Mouse (Mus musculus) neural tube, embryonic 11.5 days (tissue): Measurements from ENCODE around the gene Npc1l1. TPM values are rescaled to one million over a fixed set of nuclear protein-coding genes. Genes with fewer than 3 reads are reported as not detected.
"Not testable (repeated sequence)": the region's sequence is repeated elsewhere in the genome, so short reads cannot be mapped to it uniquely, and the experiment has no call there.

Experiments used
- ATAC-seq: fragments of 200-750 bp; cut with Nextera tagmentation; 2 replicates; pipeline ENCODE4 v1.8.0; 2017; ENCODE audit warnings: moderate number of reproducible peaks, mild to moderate bottlenecking, moderate TSS enrichment, moderate library complexity; ENCODE audit not compliant: insufficient read depth, low FRiP score, low TSS enrichment
- DNase-seq: peaks from one replicate; pipeline ENCODE4 v3.0.0-alpha.2; 2015; ENCODE audit warnings: low spot score
- H3K27ac ChIP-seq: fragments of 300-500 bp; sonication (generic); 2 replicates; pipeline ENCODE4 v1.5.1; 2014; ENCODE audit warnings: low read depth, mild to moderate bottlenecking, low read length
- H3K27me3 ChIP-seq: fragments of 300-500 bp; sonication (generic); 2 replicates; pipeline ENCODE4 v1.6.1; 2014; ENCODE audit warnings: mild to moderate bottlenecking, low read length, mixed read lengths; ENCODE audit not compliant: control insufficient read depth, insufficient read depth
- H3K36me3 ChIP-seq: fragments of 300-500 bp; sonication (generic); 2 replicates; pipeline ENCODE4 v1.6.1; 2014; ENCODE audit warnings: mild to moderate bottlenecking, low read length, moderate library complexity, mixed read lengths; ENCODE audit not compliant: control insufficient read depth, insufficient read depth
- H3K4me1 ChIP-seq: fragments of 300-500 bp; sonication (generic); 2 replicates; pipeline ENCODE4 v1.6.1; 2014; ENCODE audit warnings: low read length, mixed read lengths; ENCODE audit not compliant: control insufficient read depth, insufficient read depth
- H3K4me2 ChIP-seq: fragments of 300-500 bp; sonication (generic); 2 replicates; pipeline ENCODE4 v1.6.1; 2014; ENCODE audit warnings: low read depth, mild to moderate bottlenecking, moderate library complexity
- H3K4me3 ChIP-seq: fragments of 300-500 bp; sonication (generic); 2 replicates; pipeline ENCODE4 v1.5.1; 2014; ENCODE audit warnings: low read depth, low read length
- H3K9ac ChIP-seq: fragments of 300-500 bp; sonication (generic); 2 replicates; pipeline ENCODE4 v1.6.1; 2014; ENCODE audit warnings: mild to moderate bottlenecking, low read length
- H3K9me3 ChIP-seq: fragments of 300-500 bp; sonication (generic); 2 replicates; pipeline ENCODE4 v1.6.1; 2016; ENCODE audit warnings: low read length; ENCODE audit not compliant: control insufficient read depth
- WGBS: fragments of 180-500 bp; shearing (Covaris S2); extraction: QIAGEN DNeasy Blood & Tissue Kit; methylation state at CpG from one replicate; pipeline ENCODE4 v1.1.7; 2014; 5-methylcytosine and 5-hydroxymethylcytosine counted together
- polyA plus RNA-seq: library from polyadenylated mRNA; unstranded; fragments of >200 nt; fragmentation: Nextera tagmentation; extraction: Ambion mirVana; gene quantifications from 2 replicates; pipeline ENCODE4 v1.2.1, GENCODE M21; 2014

Npc1l1 gene
- polyA plus RNA-seq, 1 experiment from 2014 or later: not detected

DNA sequence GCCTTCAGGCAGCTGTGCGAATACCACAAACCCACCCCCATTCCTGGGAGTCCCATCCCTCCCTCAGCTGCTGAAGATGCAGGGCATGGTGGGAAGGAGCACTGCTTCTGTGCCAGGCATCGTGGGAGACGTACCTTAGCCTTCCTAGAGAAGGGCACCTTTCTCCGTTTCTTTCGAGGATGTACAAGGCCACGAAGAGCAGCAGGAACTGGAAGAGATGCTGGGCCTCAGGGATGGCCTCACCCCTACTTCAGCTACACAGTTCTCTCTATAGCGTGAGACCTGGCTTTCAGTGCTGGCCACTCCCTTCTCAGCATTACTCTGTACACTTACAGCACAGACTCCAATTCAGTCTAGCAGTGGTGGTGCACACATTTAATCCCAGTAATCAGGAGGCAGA lies 29.5 kb upstream of the Npc1l1 start:
- H3K27ac ChIP-seq: no peak overlapping the region
- WGBS: 96% methylated on average over 7 of the region's 7 CpGs
- H3K36me3 ChIP-seq: peaks cover 35% of the 10 kb centered on the region
- ATAC-seq (no peak), DNase-seq (no peak)
- no peaks in the 10 kb centered on the region for H3K4me1 ChIP-seq
- H3K4me3 ChIP-seq: no peak overlapping the region
- H3K9me3 ChIP-seq: no peaks in the 10 kb centered on the region
- no peak overlapping the region for H3K9ac ChIP-seq
- no peaks in the 10 kb centered on the region for H3K27me3 ChIP-seq
- no peak overlapping the region for H3K4me2 ChIP-seq

DNA sequence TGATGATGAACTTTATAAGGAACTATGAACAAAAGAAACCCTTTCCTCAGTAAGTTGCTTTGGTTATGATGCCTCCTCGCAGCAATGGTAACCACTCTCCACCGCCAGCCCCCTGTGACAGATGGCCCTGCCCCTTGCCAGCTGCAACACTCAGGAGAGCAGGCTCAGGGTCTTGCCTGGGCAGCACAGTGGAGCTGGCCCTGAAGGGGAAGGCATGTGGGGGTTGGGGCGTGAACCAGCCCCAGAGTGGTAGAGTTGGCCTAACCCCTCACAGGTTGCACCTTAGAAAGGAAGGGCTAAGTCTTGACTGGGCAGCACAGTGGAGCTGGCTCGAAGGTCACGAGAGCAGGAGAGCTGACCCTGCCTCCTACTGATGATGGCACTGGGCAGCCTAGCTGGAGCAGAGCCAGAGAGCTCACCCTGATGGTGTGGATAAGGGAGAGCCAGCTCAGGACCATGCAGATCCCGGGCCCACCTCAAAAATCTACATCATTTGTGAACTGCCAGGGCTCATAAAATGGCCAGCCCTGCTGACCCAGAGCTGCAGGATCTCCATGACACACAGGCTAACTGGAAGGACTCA lies 26.6 kb upstream of the Npc1l1 start:
- Histone ChIP-seq H3K27ac (no peak overlapping the region), H3K4me2 (no peak overlapping the region), H3K4me1 (no peaks in the 10 kb centered on the region), H3K9me3 (no peaks in the 10 kb centered on the region), H3K36me3 (peaks cover 19% of the 10 kb centered on the region), H3K4me3 (no peak overlapping the region), H3K9ac (no peak overlapping the region), H3K27me3 (no peaks in the 10 kb centered on the region)
- ATAC-seq (no peak), DNase-seq (no peak)
- 70% methylated on average over 6 of the region's 6 CpGs for WGBS

DNA sequence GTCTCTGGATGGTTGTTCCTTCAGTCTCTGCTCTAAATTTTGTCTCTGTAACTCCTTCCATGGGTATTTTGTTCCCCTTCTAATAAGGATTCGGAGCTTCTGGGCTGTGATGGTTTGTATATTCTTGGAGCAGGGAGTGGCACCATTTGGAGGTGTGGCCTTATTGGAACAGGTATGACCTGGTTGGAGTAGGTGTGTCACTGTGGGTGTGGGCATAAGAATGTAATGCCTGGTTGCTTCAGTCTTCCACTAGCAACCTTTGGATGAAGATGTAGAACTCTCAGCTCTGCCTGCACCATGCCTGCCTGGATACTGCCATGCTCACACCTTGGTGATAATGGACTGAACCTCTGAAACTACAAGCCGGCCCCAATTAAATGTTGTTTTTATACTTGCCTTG lies 24.7 kb upstream of the Npc1l1 start:
- not testable (repeated sequence) for H3K4me3 ChIP-seq, H3K4me1 ChIP-seq, H3K27me3 ChIP-seq, DNase-seq, H3K36me3 ChIP-seq, H3K9me3 ChIP-seq, ATAC-seq, H3K27ac ChIP-seq, H3K4me2 ChIP-seq, H3K9ac ChIP-seq
- 83% methylated on average over 2 of the region's 2 CpGs for whole genome bisulfite sequencing

DNA sequence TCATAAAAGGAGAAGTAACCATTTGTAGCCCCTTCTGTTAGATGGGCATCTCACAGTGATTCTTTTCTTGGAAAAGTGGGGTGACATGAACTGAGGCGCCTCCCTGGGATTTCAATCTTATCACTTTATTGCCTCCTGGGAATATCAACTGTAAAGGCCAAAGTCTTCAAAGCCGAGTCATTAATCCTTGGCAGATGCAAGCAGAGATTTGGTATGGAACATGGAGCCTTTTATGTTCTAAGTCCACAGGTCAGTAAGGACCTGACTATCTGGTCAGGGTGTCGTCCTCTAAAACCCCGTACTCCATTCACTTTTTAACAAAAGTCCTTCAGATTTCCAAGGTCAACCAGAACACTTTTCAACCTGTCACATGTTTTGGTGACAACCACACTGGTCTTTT lies 22.9 kb upstream of the Npc1l1 start:
- no peak for DNase-seq
- no peak for ATAC-seq
- H3K9ac ChIP-seq: no peak overlapping the region

DNA sequence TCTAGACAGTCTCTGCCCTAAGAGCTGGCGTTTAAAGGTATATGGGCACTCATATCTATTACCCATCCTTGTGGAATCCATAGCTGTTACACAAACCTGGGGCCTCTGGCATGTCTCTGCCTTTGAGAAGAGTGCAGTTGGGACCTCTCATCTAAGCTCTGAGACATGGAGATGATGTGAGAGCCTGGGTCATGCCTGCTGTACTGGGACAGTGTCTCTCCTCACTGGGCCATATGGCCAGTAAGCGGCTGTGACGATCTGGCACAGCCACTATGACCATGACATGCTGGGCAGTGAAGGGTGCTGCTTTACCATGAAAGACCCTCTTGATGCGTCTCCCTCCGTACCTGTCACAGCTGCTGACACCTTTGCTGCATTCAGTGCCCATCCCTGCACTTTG lies 22.3 kb upstream of the Npc1l1 start:
- 88% methylated on average over 5 of the region's 5 CpGs for WGBS
- no peaks in the 10 kb centered on the region for H3K36me3 ChIP-seq
- no peaks in the 10 kb centered on the region for H3K4me1 ChIP-seq
- ATAC-seq: no peak
- no peaks in the 10 kb centered on the region for H3K27me3 ChIP-seq
- H3K9me3 ChIP-seq: no peaks in the 10 kb centered on the region
- no peak for DNase-seq
- H3K4me3 ChIP-seq: no peak overlapping the region
- no peak overlapping the region for H3K9ac ChIP-seq
- H3K27ac ChIP-seq: no peak overlapping the region
- no peak overlapping the region for H3K4me2 ChIP-seq

More for the DNA sequence above, 22.9 kb upstream of the Npc1l1 start:
- H3K4me2 ChIP-seq: no peak overlapping the region
- H3K4me3 ChIP-seq: no peak overlapping the region
- H3K9me3 ChIP-seq: no peaks in the 10 kb centered on the region
- no peaks in the 10 kb centered on the region for H3K27me3 ChIP-seq
- no peaks in the 10 kb centered on the region for H3K36me3 ChIP-seq
- no peak overlapping the region for H3K27ac ChIP-seq
- WGBS: 95% methylated on average over 4 of the region's 4 CpGs
- no peaks in the 10 kb centered on the region for H3K4me1 ChIP-seq

DNA sequence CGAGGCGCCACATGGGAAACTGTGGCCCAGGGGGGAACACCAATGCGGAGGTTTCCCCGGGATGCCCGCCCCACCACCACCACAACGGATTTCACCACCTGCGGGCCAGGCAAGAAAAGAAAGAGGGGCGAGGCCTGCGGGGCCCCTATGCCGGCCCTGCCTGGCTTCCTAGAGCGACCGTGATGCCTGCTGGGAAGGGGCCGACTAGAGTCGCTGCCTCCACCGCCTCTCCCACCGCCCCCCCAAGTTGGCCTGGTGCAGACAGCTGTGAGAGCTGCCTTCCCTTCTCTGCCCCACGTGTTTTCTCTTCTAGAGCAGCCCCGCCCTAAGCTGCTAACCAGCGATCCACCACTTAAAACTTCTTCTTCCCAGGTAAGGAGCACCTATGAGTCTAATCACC lies 14.8 kb upstream of the Npc1l1 start:
- Histone ChIP-seq H3K4me1 (no peaks in the 10 kb centered on the region), H3K9ac (no peak overlapping the region), H3K36me3 (no peaks in the 10 kb centered on the region), H3K9me3 (no peaks in the 10 kb centered on the region), H3K27ac (no peak overlapping the region), H3K27me3 (no peaks in the 10 kb centered on the region), H3K4me2 (no peak overlapping the region), H3K4me3 (no peak overlapping the region)
- DNase-seq (no peak), ATAC-seq (no peak)
- WGBS: 60% methylated on average over 18 of the region's 19 CpGs

DNA sequence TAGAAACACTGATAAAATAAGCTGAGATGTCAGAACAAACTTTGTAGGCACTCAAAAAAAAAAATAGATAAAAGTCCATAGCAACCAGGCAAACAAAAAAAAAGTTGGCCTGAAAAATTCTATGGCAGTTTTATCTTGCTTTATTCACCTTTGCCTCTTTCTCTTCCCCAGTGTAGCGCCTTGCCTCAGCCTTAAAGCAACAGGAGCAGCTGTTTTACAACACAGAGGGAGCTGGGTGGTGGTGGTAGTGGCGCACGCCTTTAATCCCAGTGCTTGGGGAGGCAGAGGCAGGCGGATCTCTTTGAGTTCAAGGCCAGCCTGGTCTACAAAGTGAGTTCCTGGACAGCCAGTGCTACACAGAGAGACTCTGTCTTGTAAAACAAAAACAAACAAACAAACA lies 3.1 kb upstream of the Npc1l1 start:
- Histone ChIP-seq H3K36me3 (no peaks in the 10 kb centered on the region), H3K4me1 (no peaks in the 10 kb centered on the region), H3K9me3 (no peaks in the 10 kb centered on the region), H3K9ac (no peak overlapping the region), H3K27ac (no peak overlapping the region), H3K27me3 (no peaks in the 10 kb centered on the region), H3K4me3 (no peak overlapping the region), H3K4me2 (no peak overlapping the region)
- ATAC-seq: no peak
- no peak for DNase-seq
- 84% methylated on average over 4 of the region's 4 CpGs for WGBS

DNA sequence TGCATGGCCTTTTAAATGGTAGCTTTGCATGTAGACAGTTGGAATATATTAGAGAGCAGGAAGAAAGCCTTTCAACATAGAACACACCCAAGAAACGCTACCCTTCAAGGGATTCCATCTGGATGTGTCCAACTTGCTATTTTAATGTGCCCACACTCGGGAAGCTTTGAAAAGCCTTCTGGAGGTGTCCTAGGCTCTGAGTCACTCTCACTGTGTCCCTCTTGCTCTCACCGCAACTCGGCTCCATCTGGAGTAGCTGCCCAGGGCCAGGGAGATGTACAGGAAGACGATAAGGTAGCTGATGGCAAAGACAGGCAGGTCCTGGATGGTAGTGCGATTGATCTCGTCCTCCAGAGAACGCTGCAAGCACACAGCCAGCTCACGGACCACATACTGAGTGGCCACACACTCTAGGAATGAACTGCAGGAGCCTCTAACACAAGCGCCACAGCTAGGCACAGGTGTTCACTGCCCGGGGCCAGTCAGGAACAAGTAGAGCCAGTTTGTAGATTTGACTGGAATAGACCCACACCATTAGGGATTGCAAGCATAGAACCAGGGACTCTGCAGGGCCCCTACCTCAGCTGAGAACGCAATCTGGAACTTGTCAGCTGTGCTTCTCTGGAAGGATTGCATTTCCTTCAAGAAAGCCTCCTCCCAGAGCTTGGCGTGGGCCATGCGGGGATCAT lies 5.3 kb downstream of the Npc1l1 start:
- H3K4me1 ChIP-seq: no peaks in the 10 kb centered on the region
- no peak overlapping the region for H3K9ac ChIP-seq
- no peaks in the 10 kb centered on the region for H3K36me3 ChIP-seq
- no peak overlapping the region for H3K4me2 ChIP-seq
- H3K27me3 ChIP-seq: no peaks in the 10 kb centered on the region
- H3K9me3 ChIP-seq: no peaks in the 10 kb centered on the region
- no peak for ATAC-seq
- no peak for DNase-seq
- no peak overlapping the region for H3K4me3 ChIP-seq
- no peak overlapping the region for H3K27ac ChIP-seq
- 80% methylated on average over 14 of the region's 14 CpGs for WGBS

DNA sequence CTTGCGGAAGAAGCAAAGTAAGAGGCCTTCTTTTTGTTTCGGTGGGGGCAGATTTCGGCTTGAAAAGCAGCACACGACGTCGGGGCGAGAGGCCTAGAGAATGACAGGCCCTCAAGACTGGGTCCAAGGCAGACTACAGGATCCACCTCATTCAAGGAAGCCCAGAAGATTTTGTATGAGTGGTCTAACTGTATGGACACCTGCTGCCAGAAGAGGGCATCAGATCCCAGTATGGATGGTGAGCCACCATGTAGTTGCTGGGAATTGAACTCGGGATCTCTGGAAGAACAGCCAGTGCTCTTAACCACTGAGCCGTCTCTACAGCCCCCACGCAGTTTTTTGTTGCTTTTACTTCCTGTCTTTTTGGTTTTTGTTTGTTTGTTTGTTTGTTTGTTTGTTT lies 7.8 kb downstream of the Npc1l1 start:
- H3K4me2 ChIP-seq: no peak overlapping the region
- H3K27ac ChIP-seq: no peak overlapping the region
- no peak overlapping the region for H3K4me3 ChIP-seq
- no peak for DNase-seq
- no peaks in the 10 kb centered on the region for H3K9me3 ChIP-seq
- H3K9ac ChIP-seq: no peak overlapping the region
- H3K36me3 ChIP-seq: no peaks in the 10 kb centered on the region
- no peak for ATAC-seq
- WGBS: 95% methylated on average over 10 of the region's 10 CpGs
- H3K27me3 ChIP-seq: no peaks in the 10 kb centered on the region
- H3K4me1 ChIP-seq: no peaks in the 10 kb centered on the region
